Mouse (Mus musculus) heart, adult 11 months (tissue): ENCODE data around the gene Akr1b8.

ENCODE experiments used
- DNase-seq: peaks from one replicate; pipeline ENCODE4 v3.0.0; 2022

Akr1b8 gene

GRCm38 (mm10) chr6:34353658-34354353 is at the start of gene Akr1b8:
Gene Akr1b8 (plus strand): TSS chr6:34354119.
- DNase-seq, result peak; percentile 95

GRCm38 (mm10) chr6:34304675-34305241 is 49.2 kb upstream of the Akr1b8 start:
- DNase-seq, result peak; percentile 96

GRCm38 (mm10) chr6:34306797-34307196 is 47.1 kb upstream of the Akr1b8 start:
- no peak for DNase-seq

- peak; percentile 68 for DNase-seq
Observed at GRCm38 (mm10) chr6:34309526-34309925, 44.4 kb upstream of the Akr1b8 start.

GRCm38 (mm10) chr6:34310023-34310595 is 43.8 kb upstream of the Akr1b8 start:
- DNase-seq, result peak; percentile 87

- DNase-seq, result peak; percentile 95
Observed at GRCm38 (mm10) chr6:34313386-34313785, 40.5 kb upstream of the Akr1b8 start.

GRCm38 (mm10) chr6:34313921-34314320 is 40.0 kb upstream of the Akr1b8 start:
- peak; percentile 95 for DNase-seq

- DNase-seq, result peak; percentile 100
Observed at GRCm38 (mm10) chr6:34316854-34317771, 36.8 kb upstream of the Akr1b8 start, which contains the start of gene Akr1b3. Gene Akr1b3 (minus strand): TSS chr6:34317478.

- DNase-seq, result no peak
Observed at GRCm38 (mm10) chr6:34318172-34318571, 35.7 kb upstream of the Akr1b8 start.

- DNase-seq, result no peak
Observed at GRCm38 (mm10) chr6:34318636-34319035, 35.3 kb upstream of the Akr1b8 start.

GRCm38 (mm10) chr6:34322121-34322520 is 31.8 kb upstream of the Akr1b8 start:
- peak; percentile 59 for DNase-seq

GRCm38 (mm10) chr6:34331379-34331778 is 22.5 kb upstream of the Akr1b8 start:
- DNase-seq, result peak; percentile 49

- peak; percentile 49 for DNase-seq
Observed at GRCm38 (mm10) chr6:34331804-34332203, 22.1 kb upstream of the Akr1b8 start.

GRCm38 (mm10) chr6:34334673-34335072 is 19.2 kb upstream of the Akr1b8 start:
- peak; percentile 59 for DNase-seq

GRCm38 (mm10) chr6:34337799-34338198 is 16.1 kb upstream of the Akr1b8 start:
- DNase-seq, result no peak

- DNase-seq, result peak; percentile 44
Observed at GRCm38 (mm10) chr6:34341991-34342390, 11.9 kb upstream of the Akr1b8 start.

- DNase-seq, result peak; percentile 67
Observed at GRCm38 (mm10) chr6:34342476-34342875, 11.4 kb upstream of the Akr1b8 start.

- DNase-seq, result peak; percentile 84
Observed at GRCm38 (mm10) chr6:34343426-34343825, 10.5 kb upstream of the Akr1b8 start.

- peak; percentile 57 for DNase-seq
Observed at GRCm38 (mm10) chr6:34344135-34344850, 9.6 kb upstream of the Akr1b8 start.

GRCm38 (mm10) chr6:34344935-34345334 is 9.0 kb upstream of the Akr1b8 start:
- DNase-seq, result peak; percentile 94

- DNase-seq, result peak; percentile 95
Observed at GRCm38 (mm10) chr6:34346096-34346898, 7.6 kb upstream of the Akr1b8 start.
